Mouse (Mus musculus): ENCODE measurements at regions not wholly inside any gene's neighbourhood (a gene's known extent, or its start where the extent isn't known, plus 50 kb on each side); places are given as distances from the start of the nearest gene placed in this dataset.

GRCm38 (mm10) chr5:37962513-37962912 lies 76.0 kb upstream of the Stx18 start:
- no peak overlapping the region for H3K4me3 ChIP-seq (ENCODE audit: low read depth, low read length)
- WGBS = 28% methylated on average over 3 of the region's 3 CpGs
- no peaks in the 10 kb centered on the region for H3K36me3 ChIP-seq (replicated peaks; ENCODE audit: control insufficient read depth, insufficient read depth, low read depth, low read length)
- no peak overlapping the region for H3K27ac ChIP-seq (replicated peaks; ENCODE audit: low read depth, low read length)
- H3K4me2 ChIP-seq (ENCODE audit: low read depth, low read length) = no peak overlapping the region
- no peaks in the 10 kb centered on the region for H3K9me3 ChIP-seq (replicated peaks; ENCODE audit: control insufficient read depth, low read length)
- no peak overlapping the region; the same call in 1 of the 2 replicates for H3K9ac ChIP-seq (replicated peaks; ENCODE audit: low read length)
- no peak for DNase-seq (ENCODE audit: low spot score)
- peaks cover 4% of the 10 kb centered on the region for H3K4me1 ChIP-seq (ENCODE audit: control insufficient read depth, insufficient read depth, low read length)
- H3K27me3 ChIP-seq (ENCODE audit: control insufficient read depth, insufficient read depth, low read length) = no peaks in the 10 kb centered on the region; the same call in 1 of the 2 replicates
- ATAC-seq (replicated peaks; ENCODE audit: insufficient number of reproducible peaks, low FRiP score, low TSS enrichment, low read depth) = no peak

GRCm38 (mm10) chr5:37960216-37960615 lies 78.3 kb upstream of the Stx18 start:
- no peaks in the 10 kb centered on the region for H3K9me3 ChIP-seq (replicated peaks; ENCODE audit: control insufficient read depth, low read length)
- no peak overlapping the region for H3K9ac ChIP-seq (replicated peaks; ENCODE audit: low read length)
- H3K4me3 ChIP-seq (ENCODE audit: low read depth, low read length) = no peak overlapping the region
- ATAC-seq (replicated peaks; ENCODE audit: insufficient number of reproducible peaks, low FRiP score, low TSS enrichment, low read depth) (no peak), DNase-seq (ENCODE audit: low spot score) (no peak)
- H3K27ac ChIP-seq (replicated peaks; ENCODE audit: low read depth, low read length) = no peak overlapping the region
- H3K4me2 ChIP-seq (ENCODE audit: low read depth, low read length) = no peak overlapping the region
- 83% methylated on average over 7 of the region's 7 CpGs for WGBS
- H3K4me1 ChIP-seq (ENCODE audit: control insufficient read depth, insufficient read depth, low read length) = peaks cover 4% of the 10 kb centered on the region
- no peaks in the 10 kb centered on the region for H3K36me3 ChIP-seq (replicated peaks; ENCODE audit: control insufficient read depth, insufficient read depth, low read depth, low read length)
- no peaks in the 10 kb centered on the region; the same call in 1 of the 2 replicates for H3K27me3 ChIP-seq (ENCODE audit: control insufficient read depth, insufficient read depth, low read length)

GRCm38 (mm10) chr5:37952096-37952495 lies 86.4 kb upstream of the Stx18 start:
- H3K4me2 ChIP-seq (ENCODE audit: low read depth, low read length) = no peak overlapping the region
- H3K9ac ChIP-seq (replicated peaks; ENCODE audit: low read length) = no peak overlapping the region
- H3K4me3 ChIP-seq (ENCODE audit: low read depth, low read length) = no peak overlapping the region
- H3K36me3 ChIP-seq (replicated peaks; ENCODE audit: control insufficient read depth, insufficient read depth, low read depth, low read length) = no peaks in the 10 kb centered on the region
- WGBS = 0% methylated on average over 1 of the region's 1 CpGs
- H3K9me3 ChIP-seq (replicated peaks; ENCODE audit: control insufficient read depth, low read length) = no peaks in the 10 kb centered on the region
- no peak overlapping the region for H3K27ac ChIP-seq (replicated peaks; ENCODE audit: low read depth, low read length)
- H3K27me3 ChIP-seq (ENCODE audit: control insufficient read depth, insufficient read depth, low read length) = no peaks in the 10 kb centered on the region
- H3K4me1 ChIP-seq (ENCODE audit: control insufficient read depth, insufficient read depth, low read length) = no peaks in the 10 kb centered on the region
- ATAC-seq (replicated peaks; ENCODE audit: insufficient number of reproducible peaks, low FRiP score, low TSS enrichment, low read depth) (no peak), DNase-seq (ENCODE audit: low spot score) (peak; percentile 72)

GRCm38 (mm10) chr5:37932760-37933122 lies 105.8 kb upstream of the Stx18 start:
- Histone ChIP-seq H3K4me3 (ENCODE audit: low read depth, low read length) (no peak overlapping the region), H3K9ac (replicated peaks; ENCODE audit: low read length) (no peak overlapping the region), H3K4me1 (ENCODE audit: control insufficient read depth, insufficient read depth, low read length) (no peaks in the 10 kb centered on the region), H3K27ac (replicated peaks; ENCODE audit: low read depth, low read length) (no peak overlapping the region), H3K36me3 (replicated peaks; ENCODE audit: control insufficient read depth, insufficient read depth, low read depth, low read length) (no peaks in the 10 kb centered on the region), H3K4me2 (ENCODE audit: low read depth, low read length) (no peak overlapping the region), H3K27me3 (ENCODE audit: control insufficient read depth, insufficient read depth, low read length) (no peaks in the 10 kb centered on the region), H3K9me3 (replicated peaks; ENCODE audit: control insufficient read depth, low read length) (no peaks in the 10 kb centered on the region)
- DNase-seq (ENCODE audit: low spot score) (no peak), ATAC-seq (replicated peaks; ENCODE audit: insufficient number of reproducible peaks, low FRiP score, low TSS enrichment, low read depth) (no peak)
- 43% methylated on average over 2 of the region's 2 CpGs for WGBS

- no peaks in the 10 kb centered on the region for H3K4me1 ChIP-seq (ENCODE audit: control insufficient read depth, insufficient read depth, low read length)
- no peak for ATAC-seq (replicated peaks; ENCODE audit: insufficient number of reproducible peaks, low FRiP score, low TSS enrichment, low read depth)
- H3K27me3 ChIP-seq (ENCODE audit: control insufficient read depth, insufficient read depth, low read length) = no peaks in the 10 kb centered on the region
- no peak overlapping the region for H3K4me2 ChIP-seq (ENCODE audit: low read depth, low read length)
- no peaks in the 10 kb centered on the region for H3K9me3 ChIP-seq (replicated peaks; ENCODE audit: control insufficient read depth, low read length)
- H3K4me3 ChIP-seq (ENCODE audit: low read depth, low read length) = no peak overlapping the region
- no peak overlapping the region for H3K9ac ChIP-seq (replicated peaks; ENCODE audit: low read length)
- DNase-seq (ENCODE audit: low spot score) = no peak
- no peak overlapping the region for H3K27ac ChIP-seq (replicated peaks; ENCODE audit: low read depth, low read length)
- WGBS = 88% methylated on average over 10 of the region's 10 CpGs
- H3K36me3 ChIP-seq (replicated peaks; ENCODE audit: control insufficient read depth, insufficient read depth, low read depth, low read length) = no peaks in the 10 kb centered on the region
Observed at GRCm38 (mm10) chr5:37932086-37932759, 106.3 kb upstream of the Stx18 start.

- ATAC-seq (replicated peaks; ENCODE audit: insufficient number of reproducible peaks, low FRiP score, low TSS enrichment, low read depth) = no peak
- Histone ChIP-seq H3K4me1 (ENCODE audit: control insufficient read depth, insufficient read depth, low read length) (peaks cover 8% of the 10 kb centered on the region), H3K27ac (replicated peaks; ENCODE audit: low read depth, low read length) (no peak overlapping the region), H3K36me3 (replicated peaks; ENCODE audit: control insufficient read depth, insufficient read depth, low read depth, low read length) (no peaks in the 10 kb centered on the region), H3K9ac (replicated peaks; ENCODE audit: low read length) (no peak overlapping the region), H3K27me3 (ENCODE audit: control insufficient read depth, insufficient read depth, low read length) (no peaks in the 10 kb centered on the region; the same call in 1 of the 2 replicates), H3K4me3 (ENCODE audit: low read depth, low read length) (no peak overlapping the region), H3K9me3 (replicated peaks; ENCODE audit: control insufficient read depth, low read length) (no peaks in the 10 kb centered on the region), H3K4me2 (ENCODE audit: low read depth, low read length) (no peak overlapping the region)
- DNase-seq (ENCODE audit: low spot score) = no peak
- 14% methylated on average over 2 of the region's 2 CpGs for WGBS
Observed at GRCm38 (mm10) chr5:37920481-37920880, 96.1 kb upstream of the Msx1 start.

- H3K4me1 ChIP-seq (ENCODE audit: control insufficient read depth, insufficient read depth, low read length) = peaks cover 8% of the 10 kb centered on the region
- ATAC-seq (replicated peaks; ENCODE audit: insufficient number of reproducible peaks, low FRiP score, low TSS enrichment, low read depth) (no peak), DNase-seq (ENCODE audit: low spot score) (no peak)
- no peak overlapping the region for H3K27ac ChIP-seq (replicated peaks; ENCODE audit: low read depth, low read length)
- H3K9me3 ChIP-seq (replicated peaks; ENCODE audit: control insufficient read depth, low read length) = no peaks in the 10 kb centered on the region
- H3K4me2 ChIP-seq (ENCODE audit: low read depth, low read length) = no peak overlapping the region
- H3K9ac ChIP-seq (replicated peaks; ENCODE audit: low read length) = no peak overlapping the region
- WGBS = 64% methylated on average over 3 of the region's 3 CpGs
- H3K27me3 ChIP-seq (ENCODE audit: control insufficient read depth, insufficient read depth, low read length) = no peaks in the 10 kb centered on the region; the same call in 1 of the 2 replicates
- H3K4me3 ChIP-seq (ENCODE audit: low read depth, low read length) = no peak overlapping the region
- H3K36me3 ChIP-seq (replicated peaks; ENCODE audit: control insufficient read depth, insufficient read depth, low read depth, low read length) = no peaks in the 10 kb centered on the region
Observed at GRCm38 (mm10) chr5:37919102-37919501, 94.7 kb upstream of the Msx1 start.

- H3K4me2 ChIP-seq (ENCODE audit: low read depth, low read length) = peak overlapping the region; percentile 36
- H3K36me3 ChIP-seq (replicated peaks; ENCODE audit: control insufficient read depth, insufficient read depth, low read depth, low read length) = no peaks in the 10 kb centered on the region
- no peak overlapping the region for H3K9ac ChIP-seq (replicated peaks; ENCODE audit: low read length)
- peak overlapping the region; percentile 5; the same call in 1 of the 2 replicates for H3K4me3 ChIP-seq (ENCODE audit: low read depth, low read length)
- DNase-seq (ENCODE audit: low spot score) = peak; percentile 88
- H3K27ac ChIP-seq (replicated peaks; ENCODE audit: low read depth, low read length) = no peak overlapping the region
- WGBS = 3% methylated on average over 28 of the region's 28 CpGs
- H3K9me3 ChIP-seq (replicated peaks; ENCODE audit: control insufficient read depth, low read length) = no peaks in the 10 kb centered on the region
- peak; percentile 39 for ATAC-seq (replicated peaks; ENCODE audit: insufficient number of reproducible peaks, low FRiP score, low TSS enrichment, low read depth)
- H3K27me3 ChIP-seq (ENCODE audit: control insufficient read depth, insufficient read depth, low read length) = no peaks in the 10 kb centered on the region; the same call in 1 of the 2 replicates
- H3K4me1 ChIP-seq (ENCODE audit: control insufficient read depth, insufficient read depth, low read length) = peaks cover 8% of the 10 kb centered on the region
Observed at GRCm38 (mm10) chr5:37918001-37918707, 93.8 kb upstream of the Msx1 start.

Measured in embryonic facial prominence, embryonic 11.5 days (tissue).